Mouse (Mus musculus) urinary bladder, postnatal 10 days (tissue): ENCODE data around the gene Rhob.
"Not testable (repeated sequence)": the region's sequence is repeated elsewhere in the genome, so short reads cannot be mapped to it uniquely, and the experiment has no call there.

ENCODE experiments used
- DNase-seq: peaks from one replicate; pipeline ENCODE4 v3.0.0; 2022; ENCODE audit warnings: low spot score

Gene Rhob

DNA sequence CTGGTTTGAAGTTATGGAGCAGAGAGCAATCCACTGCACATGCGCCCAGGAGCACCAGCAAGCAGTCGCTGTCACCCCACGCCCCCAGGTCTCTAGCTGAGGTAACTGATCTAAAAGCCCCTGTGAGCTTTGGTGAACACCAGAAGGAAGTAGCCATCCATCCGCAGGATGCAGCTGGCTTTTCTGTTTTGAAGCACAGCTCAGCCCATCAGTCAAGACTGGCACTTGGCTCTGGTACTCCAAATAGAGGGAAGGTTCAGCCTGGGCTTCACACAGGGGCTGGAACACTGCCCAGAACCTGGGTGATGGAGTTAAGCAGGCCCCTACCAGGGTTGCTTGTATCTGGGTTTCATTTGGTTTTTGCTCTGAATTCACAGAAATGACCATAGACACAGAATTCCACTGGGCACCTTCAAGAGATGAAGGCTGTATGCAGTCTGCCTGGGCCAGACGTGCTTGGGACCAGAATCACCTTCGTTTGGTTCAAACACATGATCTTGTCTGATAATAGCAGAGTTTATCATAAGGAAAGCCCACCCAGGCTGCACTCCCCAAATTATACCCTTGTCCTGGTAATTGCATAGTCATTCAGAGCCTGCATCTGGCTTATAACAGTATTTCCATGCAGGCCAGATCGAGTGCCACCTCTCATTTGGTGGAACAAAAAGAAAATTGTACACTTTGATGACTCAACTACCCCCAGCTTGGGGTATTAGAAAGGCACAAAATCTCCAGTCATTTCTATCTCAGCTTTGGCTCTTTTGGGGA, 27.0 kb downstream of the Rhob start:
- no peak for DNase-seq

DNA sequence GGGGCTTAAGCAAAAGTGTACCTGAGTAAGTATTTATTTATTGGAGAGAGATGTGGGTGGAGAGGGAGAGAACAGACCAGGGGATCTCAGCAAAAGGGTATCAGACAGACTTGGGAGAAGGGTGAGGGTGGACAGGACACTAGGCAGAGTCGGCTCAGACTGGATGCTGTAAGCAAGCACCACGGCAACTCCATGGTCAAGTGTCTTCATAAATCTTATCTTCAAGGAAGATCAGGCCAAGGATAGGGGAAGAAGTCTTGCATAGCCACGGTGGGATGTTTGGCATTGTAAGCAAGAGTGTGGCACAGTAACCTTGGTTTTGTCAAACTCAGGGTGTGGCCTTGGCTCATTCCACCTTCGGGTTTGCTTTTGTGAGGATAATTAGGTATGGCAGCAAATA, 27.8 kb downstream of the Rhob start:
- DNase-seq = no peak

DNA sequence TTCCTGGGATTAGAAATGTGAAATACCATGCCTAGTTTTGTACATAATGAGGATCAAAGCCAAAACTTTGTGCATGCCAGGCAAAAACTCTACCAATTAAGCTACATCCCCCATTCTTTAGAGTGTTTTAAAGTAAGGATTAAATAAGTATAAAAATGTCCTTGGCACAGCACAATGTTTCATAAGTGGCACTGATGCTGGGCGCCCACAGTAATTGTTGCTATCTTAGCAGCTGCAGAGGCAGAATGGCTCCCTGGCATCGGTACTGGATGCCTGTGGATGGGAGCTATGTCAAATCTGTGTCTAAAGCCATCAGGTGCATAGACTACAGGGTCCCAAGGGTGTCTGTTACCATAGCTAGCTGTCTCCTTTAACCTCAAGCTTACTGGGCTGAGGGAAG, 28.8 kb downstream of the Rhob start:
- DNase-seq = no peak

DNA sequence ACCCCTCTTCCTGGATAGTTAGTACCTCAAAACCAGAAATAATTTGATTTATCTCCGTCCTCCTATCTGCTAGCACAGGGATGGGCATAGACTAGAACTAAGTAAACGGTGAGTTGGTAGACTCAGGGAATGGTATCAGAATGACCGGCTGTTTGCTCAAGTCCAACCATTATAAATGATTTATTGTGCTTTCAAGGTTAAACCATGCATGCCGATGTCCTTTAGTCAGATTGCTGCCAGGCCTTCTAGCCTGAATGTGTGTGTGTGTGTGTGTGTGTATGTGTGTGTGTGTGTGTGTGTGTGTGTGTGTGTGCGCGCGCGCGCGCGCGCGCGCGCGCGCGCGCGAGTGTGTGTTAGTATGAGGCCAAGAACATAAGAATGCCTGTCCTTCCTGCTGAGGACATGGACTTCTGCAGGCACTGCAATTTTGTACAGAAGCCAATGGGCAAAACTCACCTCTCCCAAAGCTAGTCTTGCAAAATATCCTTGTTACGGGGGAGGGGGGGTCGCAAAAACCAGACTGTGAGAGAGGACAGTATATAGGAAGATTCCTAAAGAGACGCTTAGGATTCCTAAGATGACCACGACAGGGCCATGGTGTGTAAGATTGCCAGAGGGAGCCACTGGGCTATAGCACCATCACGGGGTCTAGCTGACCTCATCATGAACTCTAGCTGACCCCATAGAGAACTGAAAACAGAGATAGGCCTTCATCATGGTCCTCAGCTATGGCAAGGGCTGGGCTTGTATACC, 29.9 kb downstream of the Rhob start:
- DNase-seq = no peak

DNA sequence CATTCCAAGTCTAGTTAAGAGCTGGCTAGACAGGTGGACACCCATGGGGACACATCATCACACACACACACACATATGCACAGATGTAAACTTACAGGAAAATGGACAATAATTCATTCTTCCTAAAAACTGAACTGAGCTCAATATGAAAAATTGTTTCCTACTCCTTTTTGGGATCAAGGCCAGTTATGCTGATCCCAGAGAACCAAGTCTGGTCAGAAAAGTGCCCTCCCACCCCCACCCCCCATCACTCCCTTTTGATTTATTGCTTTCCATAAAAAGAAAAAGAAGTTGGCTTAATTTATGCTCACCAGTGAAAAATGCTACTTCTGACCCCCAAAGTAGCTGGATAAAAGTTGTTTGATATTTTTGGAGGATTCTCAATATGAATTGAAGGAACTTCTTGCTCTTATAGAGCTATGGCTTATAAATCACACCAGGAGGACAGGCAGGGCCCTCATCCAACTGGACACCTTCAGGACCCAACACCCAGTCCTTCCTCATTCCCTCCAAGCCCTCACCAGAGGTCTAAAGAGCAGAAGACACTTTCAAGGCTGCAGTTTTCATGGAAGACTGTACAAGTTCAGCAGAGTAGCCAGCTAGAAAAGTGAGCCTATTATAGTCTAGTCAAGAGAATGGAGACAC, 31.5 kb downstream of the Rhob start:
- no peak for DNase-seq

DNA sequence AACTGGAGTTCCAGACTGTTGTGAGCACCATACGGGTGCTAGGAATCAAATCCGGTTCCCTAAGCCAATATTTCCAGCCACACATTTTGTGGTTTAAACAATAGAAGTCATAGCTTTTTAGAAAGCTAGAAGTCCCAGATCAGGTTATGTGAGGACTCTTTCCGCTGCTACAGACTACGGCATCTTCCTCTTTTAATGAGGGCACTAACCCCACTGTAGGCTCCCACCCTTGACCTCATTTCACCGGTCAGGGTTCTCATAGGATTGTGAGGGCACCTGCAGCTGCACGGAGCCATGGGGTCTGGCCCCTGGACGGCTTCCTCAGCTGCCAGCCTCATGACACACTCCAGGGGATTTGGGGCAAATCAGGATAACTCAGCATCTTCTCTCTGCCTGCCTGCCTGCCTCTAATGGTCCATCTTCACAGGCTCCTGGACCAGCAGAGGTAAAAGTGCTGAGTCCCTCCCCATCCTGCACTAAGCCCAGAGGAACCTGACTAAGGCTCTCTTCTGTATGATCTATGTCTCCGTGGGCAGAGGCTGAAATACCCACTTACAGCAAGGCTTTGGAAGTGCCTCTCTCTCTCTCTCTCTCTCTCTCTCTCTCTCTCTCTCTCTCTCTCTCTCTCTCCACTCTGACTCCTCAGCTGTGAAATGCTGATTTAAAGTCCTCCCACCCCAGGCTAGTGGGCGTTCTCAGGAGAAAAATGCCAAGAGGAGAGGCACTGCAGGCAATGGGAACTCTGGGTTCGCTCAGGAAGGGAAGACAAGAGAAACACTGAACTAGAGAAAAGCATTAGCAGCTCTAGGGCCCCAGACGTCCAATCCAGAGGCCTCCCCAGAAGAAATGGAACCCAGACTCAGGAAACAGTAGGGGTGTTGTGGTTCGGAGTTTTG, 32.5 kb downstream of the Rhob start:
- no peak for DNase-seq

DNA sequence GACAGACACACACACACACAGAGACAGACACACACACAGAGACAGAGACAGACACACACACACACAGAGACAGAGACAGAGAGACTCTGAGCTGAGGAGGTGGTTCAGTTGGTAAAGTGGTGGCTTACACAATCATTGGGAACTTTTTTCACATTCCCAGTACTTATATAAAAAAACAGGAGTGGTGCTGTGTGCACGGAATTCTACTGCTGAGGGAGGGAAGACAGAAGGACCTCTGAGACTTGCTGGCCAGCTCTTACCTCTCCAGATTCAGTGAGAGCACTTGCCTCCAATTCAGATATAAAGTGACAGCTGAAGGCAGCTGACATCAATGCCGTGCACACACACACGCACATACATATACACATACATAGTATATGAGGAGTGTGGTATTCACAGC, 34.1 kb downstream of the Rhob start:
- DNase-seq = no peak

DNA sequence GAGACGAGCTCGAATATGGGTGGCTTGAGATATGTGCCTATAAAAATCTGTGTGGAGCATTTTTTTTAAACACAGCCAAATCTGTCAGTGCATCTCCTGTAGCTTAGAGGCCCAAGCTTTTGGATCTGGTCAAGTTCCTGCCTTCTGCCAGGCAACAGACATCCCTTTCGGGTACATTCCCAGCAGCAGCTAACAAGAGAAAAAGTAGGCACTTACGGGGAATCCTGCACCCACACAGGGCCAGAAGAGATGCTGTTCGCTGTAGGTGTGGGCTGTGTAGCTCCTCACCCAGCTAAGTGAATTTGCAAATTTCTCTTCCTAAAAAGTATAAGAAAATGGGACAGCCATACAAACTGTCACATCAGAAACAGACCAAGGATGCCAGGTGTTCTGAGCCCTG, 34.8 kb downstream of the Rhob start:
- no peak for DNase-seq

DNA sequence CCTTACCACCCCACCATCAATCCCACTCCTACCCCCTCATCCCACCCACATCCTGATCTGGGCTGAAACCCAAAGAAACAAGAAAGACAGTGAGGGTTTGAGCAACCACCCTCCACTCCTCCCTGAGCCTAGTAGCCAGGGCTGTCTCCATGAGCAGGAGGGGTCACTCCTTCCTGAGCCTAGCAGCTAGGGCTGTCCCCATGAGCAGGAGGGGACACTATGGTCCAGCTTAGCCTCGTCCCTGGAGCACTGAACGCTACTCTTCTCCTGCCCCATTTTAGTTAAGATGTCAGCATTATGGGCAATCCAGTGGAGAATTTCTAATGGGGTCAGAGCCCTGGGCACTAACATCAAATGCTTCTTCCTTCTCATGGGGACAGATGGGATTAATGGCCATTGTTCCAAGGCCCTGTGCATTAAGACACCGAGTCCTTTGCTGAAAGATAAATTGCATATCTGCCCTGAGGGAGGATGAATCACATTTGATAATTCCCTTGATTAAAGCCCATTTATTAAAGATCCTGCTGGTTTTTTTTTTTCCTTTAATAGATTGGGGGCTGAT, 36.1 kb downstream of the Rhob start:
- no peak for DNase-seq

DNA sequence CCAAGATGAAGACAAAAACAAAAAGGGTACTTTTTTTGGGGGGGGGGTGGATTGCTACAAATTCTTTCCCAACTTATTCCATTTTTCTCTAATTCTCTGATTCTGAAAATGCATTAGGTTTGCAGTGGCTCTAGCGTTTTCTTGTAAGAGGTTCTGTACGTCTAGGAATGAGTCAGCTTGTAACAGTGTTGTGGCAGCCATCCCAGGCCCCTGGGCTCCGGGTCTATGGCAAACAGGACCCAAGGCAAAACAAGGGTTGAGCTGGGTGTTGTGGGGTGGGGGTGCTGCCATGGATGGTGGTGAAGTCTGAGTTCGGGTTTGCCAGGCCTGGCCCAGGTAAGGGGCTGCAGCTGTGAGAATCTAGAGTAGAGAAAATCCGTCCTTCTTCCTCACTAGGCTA, 37.3 kb downstream of the Rhob start:
- DNase-seq = no peak

DNA sequence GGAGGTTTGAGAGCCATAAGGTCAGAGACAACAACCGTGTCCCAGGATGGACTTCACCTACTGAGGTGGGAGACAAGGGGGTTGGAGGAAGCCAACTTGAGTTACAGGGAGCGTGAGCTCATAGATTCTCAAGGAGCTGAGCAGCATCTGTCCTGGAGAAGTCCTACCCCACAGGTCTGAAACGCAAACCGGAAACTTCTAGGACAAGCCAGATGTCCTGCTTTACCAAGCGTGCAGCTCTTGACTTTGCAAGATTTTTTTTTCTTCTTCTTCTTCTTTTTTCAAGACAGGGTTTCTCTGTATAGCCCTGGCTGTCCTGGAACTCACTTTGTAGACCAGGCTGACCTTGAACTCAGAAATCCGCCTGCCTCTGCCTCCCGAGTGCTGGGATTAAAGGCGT, 38.2 kb downstream of the Rhob start:
- DNase-seq = not testable (repeated sequence)

DNA sequence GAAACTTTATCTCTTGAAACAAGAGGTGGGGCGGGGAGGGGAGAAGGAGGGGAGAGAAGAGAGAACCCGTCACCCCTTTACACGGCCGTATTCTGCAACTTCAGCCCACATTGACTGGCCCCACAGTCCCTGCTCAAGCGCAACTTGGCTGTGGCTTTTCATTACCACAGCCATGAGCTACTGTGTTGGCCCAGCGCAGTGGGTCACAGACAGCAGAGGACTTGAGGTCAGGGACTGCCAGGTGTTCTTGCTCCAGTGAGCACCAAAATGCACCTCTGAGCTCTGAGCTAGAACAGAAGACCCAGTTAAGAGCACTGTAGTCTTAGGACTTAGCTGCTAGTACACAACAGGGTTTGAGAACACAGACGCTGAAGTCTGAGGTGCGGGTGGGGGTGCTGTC, 41.4 kb downstream of the Rhob start:
- DNase-seq = no peak

DNA sequence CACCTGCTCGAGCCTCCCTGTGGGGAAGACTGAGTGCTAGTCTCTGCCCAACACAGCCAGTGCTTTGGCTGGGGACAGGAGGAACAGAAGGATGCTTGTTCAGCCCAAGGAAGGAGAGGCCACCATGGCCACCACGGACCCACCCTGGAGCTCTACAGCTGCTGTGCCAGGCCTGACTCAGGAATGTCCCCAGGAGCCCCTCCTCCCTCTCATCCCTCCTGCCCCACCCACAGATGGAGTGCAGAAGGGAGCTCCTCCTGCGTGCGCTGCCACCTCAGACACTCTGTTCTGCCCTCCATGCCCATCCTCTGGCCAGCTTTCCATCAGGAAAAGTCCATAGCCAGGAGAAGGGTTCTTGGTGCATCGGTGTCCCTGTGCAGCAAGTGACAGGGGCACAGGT, 42.8 kb downstream of the Rhob start:
- DNase-seq = no peak

DNA sequence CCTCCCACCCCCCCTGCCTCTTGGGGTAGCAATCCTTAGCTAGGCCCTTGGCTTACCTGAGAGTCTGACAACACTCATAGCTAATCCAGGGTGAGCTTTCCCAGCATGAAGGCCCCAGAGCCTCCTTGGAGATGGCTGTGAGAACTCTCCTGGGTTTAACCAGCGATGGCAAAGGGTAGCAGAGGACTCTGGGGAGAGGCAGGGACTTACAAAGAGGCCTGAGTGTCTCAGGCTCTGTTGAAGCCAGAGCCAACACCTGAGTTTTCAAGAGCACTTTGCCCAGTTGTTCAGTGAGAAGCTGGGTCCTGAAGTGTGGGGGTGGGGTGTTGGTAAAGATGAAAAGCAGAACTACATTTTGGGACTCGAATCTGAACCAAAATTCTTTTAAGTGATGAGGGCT, 44.8 kb downstream of the Rhob start:
- no peak for DNase-seq

DNA sequence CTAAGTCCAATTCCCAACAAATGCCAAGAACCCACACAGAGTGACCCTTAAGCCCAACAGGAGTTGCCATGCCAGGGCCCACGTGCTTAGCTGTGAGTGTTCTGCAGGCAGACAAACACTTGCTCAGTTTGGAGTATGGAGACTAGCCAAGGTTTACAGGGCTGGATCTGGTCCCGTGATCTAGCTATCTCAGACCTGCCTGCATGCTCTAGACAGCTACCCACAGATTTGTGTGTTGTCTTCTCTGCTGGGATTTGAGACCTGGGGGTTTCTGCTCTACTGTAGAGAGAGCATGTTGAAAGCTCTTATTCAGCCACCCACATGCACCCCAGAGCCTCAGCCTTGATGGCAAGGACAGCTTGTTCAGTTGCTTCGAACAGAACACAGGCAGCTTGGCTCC, 45.3 kb downstream of the Rhob start:
- DNase-seq = no peak

DNA sequence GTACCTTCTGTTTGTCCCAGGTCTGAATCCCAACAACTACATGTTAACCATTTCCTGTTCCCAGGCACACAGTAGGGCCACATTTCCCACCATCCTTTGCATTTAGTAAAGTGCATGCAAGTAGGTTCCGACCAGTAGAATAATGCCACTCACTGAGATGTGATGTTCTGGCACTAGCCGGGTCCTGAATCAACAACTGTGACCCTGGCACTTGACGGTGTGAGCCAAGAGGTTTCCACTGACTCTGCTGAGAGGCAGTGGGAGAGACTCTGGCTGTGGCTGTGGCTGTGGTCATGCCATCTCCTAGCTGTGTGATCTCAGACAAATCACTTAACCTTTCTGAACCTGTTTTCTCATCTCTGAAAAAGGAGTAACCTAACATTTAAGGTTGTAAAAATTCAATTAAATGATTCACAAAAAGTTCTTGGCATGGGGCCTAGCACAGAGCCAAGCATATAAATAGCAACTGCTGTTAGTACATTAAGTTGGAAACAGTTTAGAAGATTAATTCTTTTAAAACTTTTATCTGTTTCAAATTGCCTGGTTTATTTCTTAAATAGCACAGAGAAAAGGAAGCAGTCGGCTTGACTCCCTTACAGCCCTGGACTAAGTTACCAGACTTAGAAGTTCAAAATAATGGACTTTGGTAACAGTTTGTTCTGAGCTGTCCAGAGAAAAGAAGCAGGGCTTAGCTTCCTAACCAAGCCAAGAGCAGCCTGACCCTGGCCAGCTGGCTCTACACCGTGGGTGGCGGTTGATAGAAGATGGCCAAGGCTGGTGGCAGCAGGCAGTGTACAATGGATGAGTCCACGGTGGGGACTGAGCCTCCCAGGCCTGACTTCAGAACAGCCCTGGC, 46.8 kb downstream of the Rhob start:
- DNase-seq = no peak

DNA sequence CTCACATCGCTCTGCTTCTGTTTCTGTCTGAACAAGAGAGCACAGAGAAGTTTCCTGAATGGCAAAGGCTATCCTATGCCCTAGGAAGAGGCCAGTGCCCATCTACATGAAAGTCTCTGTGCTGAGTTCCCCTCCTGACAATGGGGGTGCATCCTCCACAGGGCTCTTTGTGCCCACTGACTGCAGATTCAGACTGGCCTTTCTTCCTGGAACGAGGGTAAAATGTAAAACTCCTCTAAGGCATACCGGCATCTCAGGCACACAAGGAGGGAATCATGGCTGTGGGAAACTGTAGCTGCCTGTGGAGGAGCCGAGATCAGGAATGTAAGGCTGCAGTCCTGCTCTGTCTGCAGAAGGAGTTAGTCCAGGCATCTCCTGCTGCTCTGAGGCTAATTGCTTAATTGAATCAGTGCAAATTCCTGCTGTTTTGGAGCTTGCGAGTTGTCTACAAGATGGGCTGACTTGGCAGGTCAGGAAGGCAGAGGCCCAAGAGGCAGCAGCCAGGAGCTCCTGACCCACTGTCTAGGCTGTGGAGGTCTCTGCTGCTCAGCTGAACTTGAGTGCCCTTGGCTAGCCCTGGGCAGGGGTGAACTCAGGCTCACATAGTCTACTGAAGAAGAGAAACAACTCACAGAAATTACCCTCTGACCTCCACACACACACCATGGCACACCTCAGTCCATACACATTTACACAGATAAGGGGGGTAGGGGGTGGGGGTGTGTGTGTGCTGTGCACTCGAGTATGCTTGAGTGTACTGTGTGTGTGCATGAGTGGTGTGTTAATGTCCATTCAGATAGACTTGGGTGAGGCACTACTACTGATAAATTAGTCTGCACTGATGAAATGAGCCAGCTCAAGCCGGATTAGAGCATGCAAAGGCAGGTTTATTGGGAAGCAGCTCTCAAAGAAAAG, 48.0 kb downstream of the Rhob start:
- DNase-seq = no peak

DNA sequence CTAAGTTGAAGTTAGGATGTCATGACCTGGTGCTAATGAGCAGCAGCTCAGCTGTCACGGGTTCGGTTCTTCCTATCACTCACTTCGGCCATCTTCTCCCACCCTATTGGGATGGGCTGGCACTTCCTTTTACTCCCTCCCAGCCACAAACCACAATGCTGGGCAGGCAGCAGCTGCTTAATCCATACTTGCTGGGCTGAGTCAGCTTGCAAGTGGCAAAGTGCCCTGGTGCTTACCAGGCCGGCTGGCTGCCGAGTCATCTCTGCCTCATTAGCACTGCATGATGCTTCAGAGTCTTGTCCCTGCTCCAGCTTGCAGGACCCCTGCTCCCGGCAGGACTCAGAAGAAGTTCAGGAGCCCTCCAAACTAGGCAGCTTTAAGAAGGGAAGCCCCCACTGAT, 49.2 kb downstream of the Rhob start:
- no peak for DNase-seq

DNA sequence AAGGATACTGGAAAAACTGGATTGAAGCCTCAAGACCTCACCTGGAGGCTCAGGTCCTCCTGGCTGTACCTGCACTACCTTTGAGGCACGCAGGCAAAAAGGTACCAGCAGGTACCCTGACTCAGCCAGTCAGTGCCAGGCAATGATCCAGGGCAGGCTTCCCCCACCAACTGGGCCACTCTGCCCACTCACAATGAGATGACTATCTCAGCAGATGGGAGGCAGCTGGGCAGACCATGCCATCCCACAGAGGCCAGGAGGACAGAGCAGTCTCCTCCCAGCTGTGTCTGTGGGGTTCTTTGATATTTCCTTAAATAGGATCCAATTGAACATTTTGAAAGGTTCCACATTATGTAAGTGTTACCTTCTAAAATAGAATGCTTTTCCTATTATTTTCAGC, 49.8 kb downstream of the Rhob start:
- DNase-seq = no peak
